Mouse (Mus musculus): ENCODE results near the gene Chkb.

- TF ChIP-seq CTCF (IDR thresholded peaks at IDR 0.05) (no peak), EP300 (IDR thresholded peaks at IDR 0.05) (no peak)
These were observed 1.4 kb downstream of the Chkb start for GRCm38 (mm10) chr15:89428136-89428790.

All from lung, postnatal 0 days (tissue).